Mouse (Mus musculus) liver, embryonic 13.5 days (tissue): ENCODE measurements around the gene Ms4a18. TPM values are rescaled to one million over a fixed set of nuclear protein-coding genes. Genes with fewer than 3 reads are reported as not detected.

Experiments used
- ATAC-seq: fragments of 200-750 bp; cut with Nextera tagmentation; 2 replicates; pipeline ENCODE4 v1.8.0; 2017; ENCODE audit warnings: low read depth, mild to moderate bottlenecking, moderate number of reproducible peaks, moderate library complexity
- DNase-seq: peaks from one replicate; pipeline ENCODE4 v3.0.0; 2022
- H3K27ac ChIP-seq: fragments of 300-500 bp; sonication (generic); 2 replicates; pipeline ENCODE4 v1.5.1; 2015; ENCODE audit warnings: moderate library complexity, mild to moderate bottlenecking, inconsistent platforms
- H3K27me3 ChIP-seq: fragments of 300-500 bp; sonication (generic); 2 replicates; pipeline ENCODE4 v1.6.1; 2015; ENCODE audit warnings: mild to moderate bottlenecking, inconsistent platforms
- H3K36me3 ChIP-seq: fragments of 300-500 bp; sonication (generic); 2 replicates; pipeline ENCODE4 v1.6.1; 2015; ENCODE audit warnings: mild to moderate bottlenecking, inconsistent platforms
- H3K4me1 ChIP-seq: fragments of 300-500 bp; sonication (generic); replicated peaks from 2 replicates; pipeline ENCODE4 v1.6.1; 2015; ENCODE audit warnings: inconsistent platforms
- H3K4me2 ChIP-seq: fragments of 300-500 bp; sonication (generic); 2 replicates; pipeline ENCODE4 v1.6.1; 2015; ENCODE audit warnings: inconsistent platforms, mild to moderate bottlenecking, moderate library complexity
- H3K4me3 ChIP-seq: fragments of 300-500 bp; sonication (generic); replicated peaks from 2 replicates; pipeline ENCODE4 v1.5.1; 2015; ENCODE audit warnings: mild to moderate bottlenecking, inconsistent platforms
- H3K9ac ChIP-seq: fragments of 300-500 bp; sonication (generic); 2 replicates; pipeline ENCODE4 v1.6.1; 2015; ENCODE audit warnings: mild to moderate bottlenecking, inconsistent platforms
- H3K9me3 ChIP-seq: fragments of 300-500 bp; sonication (generic); replicated peaks from 2 replicates; pipeline ENCODE4 v1.6.1; 2016; ENCODE audit warnings: inconsistent platforms
- WGBS: fragments of 180-500 bp; shearing (Covaris S2); methylation state at CpG from one replicate; pipeline ENCODE4 v1.1.7; 2015; ENCODE audit not compliant: insufficient replicate concordance; 5-methylcytosine and 5-hydroxymethylcytosine counted together
- polyA plus RNA-seq: library from polyadenylated mRNA; unstranded; fragments of >200 nt; fragmentation: Nextera tagmentation; extraction: Ambion mirVana; gene quantifications from 2 replicates; pipeline ENCODE4 v1.2.1, GENCODE M21; 2015

Gene Ms4a18
- polyA plus RNA-seq, 1 experiment from 2014 or later: not detected

- Histone ChIP-seq H3K4me2 (peak overlapping the region; percentile 51), H3K36me3 (no peaks in the 10 kb centered on the region), H3K4me3 (peak overlapping the region; percentile 27), H3K9me3 (no peaks in the 10 kb centered on the region), H3K27ac (no peak overlapping the region), H3K27me3 (no peaks in the 10 kb centered on the region), H3K9ac (no peak overlapping the region), H3K4me1 (peaks cover 10% of the 10 kb centered on the region)
- WGBS: 28% methylated on average over 5 of the region's 5 CpGs
- peak; percentile 49 for ATAC-seq
- DNase-seq: no peak
These were observed 26.8 kb upstream of the Ms4a18 start for GRCm38 (mm10) chr19:11044671-11044995.

- Histone ChIP-seq H3K9ac (no peak overlapping the region), H3K4me3 (no peak overlapping the region), H3K9me3 (no peaks in the 10 kb centered on the region), H3K4me1 (no peaks in the 10 kb centered on the region), H3K4me2 (no peak overlapping the region), H3K27ac (no peak overlapping the region), H3K27me3 (no peaks in the 10 kb centered on the region), H3K36me3 (no peaks in the 10 kb centered on the region)
- DNase-seq: no peak
- ATAC-seq: no peak
These were observed 19.7 kb upstream of the Ms4a18 start for GRCm38 (mm10) chr19:11037570-11037969.

GRCm38 (mm10) chr19:11022382-11022781 lies 4.6 kb upstream of the Ms4a18 start:
- ATAC-seq (no peak), DNase-seq (no peak)
- Histone ChIP-seq H3K4me3 (no peak overlapping the region), H3K4me2 (no peak overlapping the region), H3K27me3 (no peaks in the 10 kb centered on the region), H3K27ac (no peak overlapping the region), H3K9me3 (no peaks in the 10 kb centered on the region), H3K4me1 (no peaks in the 10 kb centered on the region), H3K36me3 (no peaks in the 10 kb centered on the region), H3K9ac (no peak overlapping the region)

- H3K4me3 ChIP-seq: no peak overlapping the region
These were observed 580 bp downstream of the Ms4a18 start for GRCm38 (mm10) chr19:11017251-11017650.

GRCm38 (mm10) chr19:11015998-11016397 lies 1.8 kb downstream of the Ms4a18 start:
- no peak for ATAC-seq
- Histone ChIP-seq H3K4me1 (no peaks in the 10 kb centered on the region), H3K9me3 (no peaks in the 10 kb centered on the region), H3K27ac (no peak overlapping the region), H3K27me3 (no peaks in the 10 kb centered on the region), H3K36me3 (no peaks in the 10 kb centered on the region), H3K9ac (no peak overlapping the region), H3K4me2 (no peak overlapping the region), H3K4me3 (no peak overlapping the region)
- 59% methylated on average over 1 of the region's 1 CpGs for WGBS
- no peak for DNase-seq

More at GRCm38 (mm10) chr19:11017251-11017650, 580 bp downstream of the Ms4a18 start:
- Histone ChIP-seq H3K4me2 (no peak overlapping the region), H3K9ac (no peak overlapping the region), H3K36me3 (no peaks in the 10 kb centered on the region), H3K27me3 (no peaks in the 10 kb centered on the region), H3K27ac (no peak overlapping the region), H3K9me3 (no peaks in the 10 kb centered on the region), H3K4me1 (no peaks in the 10 kb centered on the region)
- DNase-seq (no peak), ATAC-seq (no peak)
- 65% methylated on average over 2 of the region's 2 CpGs for WGBS

GRCm38 (mm10) chr19:11015468-11015867 lies 2.4 kb downstream of the Ms4a18 start:
- no peak overlapping the region for H3K27ac ChIP-seq
- no peaks in the 10 kb centered on the region for H3K36me3 ChIP-seq
- H3K9ac ChIP-seq: no peak overlapping the region
- ATAC-seq (no peak; the same call in 1 of the 2 replicates), DNase-seq (no peak)
- no peak overlapping the region for H3K4me3 ChIP-seq
- H3K9me3 ChIP-seq: no peaks in the 10 kb centered on the region
- H3K27me3 ChIP-seq: no peaks in the 10 kb centered on the region
- no peak overlapping the region for H3K4me2 ChIP-seq
- no peaks in the 10 kb centered on the region for H3K4me1 ChIP-seq

- H3K4me1 ChIP-seq: no peaks in the 10 kb centered on the region
- H3K9ac ChIP-seq: no peak within 1 kb of the TSS
- no peaks in the 10 kb centered on the region for H3K36me3 ChIP-seq
- no peak within 1 kb of the TSS for H3K27ac ChIP-seq
- ATAC-seq (no peak), DNase-seq (no peak)
- 63% methylated on average over 7 of the region's 7 CpGs for WGBS
- H3K9me3 ChIP-seq: no peaks in the 10 kb centered on the region
- H3K4me3 ChIP-seq: no peak within 1 kb of the TSS
- 0 out of 2 replicates have a peak, but pooled peaks cover 4% of the 10 kb centered on the region for H3K27me3 ChIP-seq
- no peak within 1 kb of the TSS for H3K4me2 ChIP-seq
These were observed 24.7 kb downstream of the Ms4a18 start, which contains the start of gene Ms4a15 for GRCm38 (mm10) chr19:10993150-10993549. Ms4a15 (minus strand) TSS chr19:10993250.

GRCm38 (mm10) chr19:10991911-10992310 lies 25.9 kb downstream of the Ms4a18 start:
- Histone ChIP-seq H3K27me3 (0 out of 2 replicates have a peak, but pooled peaks cover 4% of the 10 kb centered on the region), H3K4me1 (no peaks in the 10 kb centered on the region), H3K27ac (no peak overlapping the region), H3K9ac (no peak overlapping the region), H3K4me2 (no peak overlapping the region), H3K4me3 (no peak overlapping the region), H3K36me3 (no peaks in the 10 kb centered on the region), H3K9me3 (no peaks in the 10 kb centered on the region)
- DNase-seq (no peak), ATAC-seq (no peak)

GRCm38 (mm10) chr19:10990751-10991150 lies 27.1 kb downstream of the Ms4a18 start:
- no peak overlapping the region for H3K27ac ChIP-seq
- no peaks in the 10 kb centered on the region for H3K36me3 ChIP-seq
- no peak overlapping the region for H3K4me2 ChIP-seq
- H3K4me3 ChIP-seq: no peak overlapping the region
- no peak overlapping the region for H3K9ac ChIP-seq
- H3K27me3 ChIP-seq: 0 out of 2 replicates have a peak, but pooled peaks cover 4% of the 10 kb centered on the region
- no peak for DNase-seq
- H3K4me1 ChIP-seq: no peaks in the 10 kb centered on the region
- WGBS: 50% methylated on average over 1 of the region's 1 CpGs
- H3K9me3 ChIP-seq: no peaks in the 10 kb centered on the region
- no peak for ATAC-seq

GRCm38 (mm10) chr19:10988563-10988962 lies 29.3 kb downstream of the Ms4a18 start:
- ATAC-seq: no peak
- no peaks in the 10 kb centered on the region for H3K36me3 ChIP-seq
- H3K27me3 ChIP-seq: 0 out of 2 replicates have a peak, but pooled peaks cover 4% of the 10 kb centered on the region
- H3K4me3 ChIP-seq: no peak overlapping the region
- H3K4me2 ChIP-seq: no peak overlapping the region
- H3K27ac ChIP-seq: no peak overlapping the region
- WGBS: 73% methylated on average over 1 of the region's 1 CpGs
- no peaks in the 10 kb centered on the region for H3K9me3 ChIP-seq
- H3K4me1 ChIP-seq: no peaks in the 10 kb centered on the region
- DNase-seq: no peak
- H3K9ac ChIP-seq: no peak overlapping the region

GRCm38 (mm10) chr19:10985889-10986288 lies 31.9 kb downstream of the Ms4a18 start:
- WGBS: 72% methylated on average over 4 of the region's 4 CpGs
- ATAC-seq (no peak), DNase-seq (no peak)
- no peaks in the 10 kb centered on the region for H3K27me3 ChIP-seq
- H3K27ac ChIP-seq: no peak overlapping the region
- no peaks in the 10 kb centered on the region for H3K9me3 ChIP-seq
- no peaks in the 10 kb centered on the region for H3K4me1 ChIP-seq
- H3K9ac ChIP-seq: no peak overlapping the region
- H3K4me3 ChIP-seq: no peak overlapping the region
- no peak overlapping the region for H3K4me2 ChIP-seq
- no peaks in the 10 kb centered on the region for H3K36me3 ChIP-seq

- Histone ChIP-seq H3K9me3 (no peaks in the 10 kb centered on the region), H3K4me1 (peaks cover 2% of the 10 kb centered on the region; the same call in 1 of the 2 replicates), H3K4me3 (no peak overlapping the region), H3K9ac (no peak overlapping the region), H3K27ac (no peak overlapping the region), H3K4me2 (no peak overlapping the region), H3K27me3 (no peaks in the 10 kb centered on the region), H3K36me3 (no peaks in the 10 kb centered on the region)
- 60% methylated on average over 13 of the region's 13 CpGs for WGBS
- DNase-seq: no peak
- ATAC-seq: no peak
These were observed 33.3 kb downstream of the Ms4a18 start for GRCm38 (mm10) chr19:10984551-10984950.
